8 mouse cellular contexts compared by ENCODE assay signal in genomic region chr12:80112071-80112660, GRCm38 (mm10). TPM values are rescaled to one million over a fixed set of nuclear protein-coding genes. Genes with fewer than 3 reads are reported as not detected.
A peak's percentile ranks its signal among the peaks of the same experiment; 100 is the strongest.
DNase-seq lines count a peak whose midpoint lies in the region; ATAC-seq and TF ChIP-seq lines count a peak whose summit lies in the region.

No protein-coding gene starts in this region.

- peak overlapping the region; percentile 99 for H3K27ac ChIP-seq in lung, embryonic 14.5 days (ENCODE audit: low read depth)
- peak overlapping the region; percentile 99 for H3K27ac ChIP-seq in embryonic facial prominence, embryonic 10.5 days (replicated peaks)
- H3K27ac ChIP-seq in hindbrain, embryonic 10.5 days = peak overlapping the region; percentile 98
- peak overlapping the region; percentile 98 for H3K27ac ChIP-seq in liver, embryonic 15.5 days (replicated peaks)
- H3K27ac ChIP-seq in stomach, embryonic 15.5 days = peak overlapping the region; percentile 95

- no peaks in the 10 kb centered on the region for H3K9me3 ChIP-seq in lung, embryonic 14.5 days (ENCODE audit: low read depth, low read length)
- H3K9me3 ChIP-seq in embryonic facial prominence, embryonic 10.5 days = no peaks in the 10 kb centered on the region
- H3K9me3 ChIP-seq in hindbrain, embryonic 10.5 days = no peaks in the 10 kb centered on the region
- H3K9me3 ChIP-seq in liver, embryonic 15.5 days (replicated peaks) = no peaks in the 10 kb centered on the region
- H3K9me3 ChIP-seq in stomach, embryonic 15.5 days = no peaks in the 10 kb centered on the region

- H3K4me2 ChIP-seq in lung, embryonic 14.5 days = peak overlapping the region; percentile 98
- peak overlapping the region; percentile 98 for H3K4me2 ChIP-seq in liver, embryonic 15.5 days
- H3K4me2 ChIP-seq in stomach, embryonic 15.5 days = peak overlapping the region; percentile 72; the same call in 1 of the 2 replicates

- peak overlapping the region; percentile 100 for H3K9ac ChIP-seq in lung, embryonic 14.5 days
- peak overlapping the region; percentile 88 for H3K9ac ChIP-seq in liver, embryonic 15.5 days
- peak overlapping the region; percentile 94 for H3K9ac ChIP-seq in stomach, embryonic 15.5 days

- peak; percentile 61 for DNase-seq in lung, embryonic 14.5 days
- no peak for DNase-seq in lung, adult 18-20 months
- peak; percentile 55 for DNase-seq in embryonic facial prominence, embryonic 10.5 days (ENCODE audit: low spot score)
- DNase-seq in hindbrain, embryonic 10.5 days (ENCODE audit: low spot score) = peak; percentile 43
- DNase-seq in cerebellum, postnatal 36 days = no peak

- peaks cover 40% of the 10 kb centered on the region for H3K36me3 ChIP-seq in lung, embryonic 14.5 days (ENCODE audit: insufficient read depth)
- peaks cover 38% of the 10 kb centered on the region for H3K36me3 ChIP-seq in embryonic facial prominence, embryonic 10.5 days (replicated peaks)
- peaks cover 38% of the 10 kb centered on the region for H3K36me3 ChIP-seq in hindbrain, embryonic 10.5 days
- peaks cover 26% of the 10 kb centered on the region for H3K36me3 ChIP-seq in liver, embryonic 15.5 days (replicated peaks)
- H3K36me3 ChIP-seq in stomach, embryonic 15.5 days = peaks cover 2% of the 10 kb centered on the region; the same call in 1 of the 2 replicates

- H3K4me1 ChIP-seq in lung, embryonic 14.5 days (ENCODE audit: insufficient read depth) = peaks cover 4% of the 10 kb centered on the region; the same call in 1 of the 2 replicates
- H3K4me1 ChIP-seq in embryonic facial prominence, embryonic 10.5 days = peaks cover 46% of the 10 kb centered on the region
- H3K4me1 ChIP-seq in hindbrain, embryonic 10.5 days (replicated peaks) = peaks cover 64% of the 10 kb centered on the region
- peaks cover 66% of the 10 kb centered on the region for H3K4me1 ChIP-seq in liver, embryonic 15.5 days (replicated peaks)
- H3K4me1 ChIP-seq in stomach, embryonic 15.5 days = peaks cover 8% of the 10 kb centered on the region; the same call in 1 of the 2 replicates

- no peak for ATAC-seq in lung, embryonic 14.5 days (ENCODE audit: insufficient read depth)
- no peak for ATAC-seq in liver, embryonic 15.5 days (ENCODE audit: insufficient read depth)
- ATAC-seq in stomach, embryonic 15.5 days (ENCODE audit: insufficient read depth, low FRiP score, low read depth) = no peak
- ATAC-seq in monocyte, adult 5-6 weeks (replicated peaks; ENCODE audit: insufficient number of reproducible peaks, low FRiP score, low TSS enrichment, poor library complexity, severe bottlenecking) = no peak

- no peaks in the 10 kb centered on the region for H3K27me3 ChIP-seq in lung, embryonic 14.5 days (ENCODE audit: insufficient read depth, low read length)
- H3K27me3 ChIP-seq in embryonic facial prominence, embryonic 10.5 days (replicated peaks; ENCODE audit: low read depth, poor library complexity, severe bottlenecking) = no peaks in the 10 kb centered on the region
- H3K27me3 ChIP-seq in hindbrain, embryonic 10.5 days (ENCODE audit: insufficient read depth, poor library complexity, severe bottlenecking) = no peaks in the 10 kb centered on the region
- H3K27me3 ChIP-seq in liver, embryonic 15.5 days = no peaks in the 10 kb centered on the region
- no peaks in the 10 kb centered on the region for H3K27me3 ChIP-seq in stomach, embryonic 15.5 days (replicated peaks)

- under 1% methylated on average over 26 of the region's 26 CpGs for WGBS in lung, embryonic 14.5 days
- under 1% methylated on average over 26 of the region's 26 CpGs for WGBS in embryonic facial prominence, embryonic 10.5 days
- under 1% methylated on average over 26 of the region's 26 CpGs for WGBS in hindbrain, embryonic 10.5 days
- under 1% methylated on average over 26 of the region's 26 CpGs for WGBS in liver, embryonic 15.5 days (ENCODE audit: insufficient replicate concordance)
- whole genome bisulfite sequencing in stomach, embryonic 15.5 days = under 1% methylated on average over 26 of the region's 26 CpGs

- no peak for TF ChIP-seq CTCF in lung, embryonic 14.5 days (IDR thresholded peaks at IDR 0.05; ENCODE audit: low read depth)

- H3K4me3 ChIP-seq in lung, embryonic 14.5 days (ENCODE audit: low read depth, low read length) = peak overlapping the region; percentile 96
- H3K4me3 ChIP-seq in embryonic facial prominence, embryonic 10.5 days = peak overlapping the region; percentile 86
- H3K4me3 ChIP-seq in hindbrain, embryonic 10.5 days = peak overlapping the region; percentile 90
- H3K4me3 ChIP-seq in liver, embryonic 15.5 days (replicated peaks) = peak overlapping the region; percentile 82
- peak overlapping the region; percentile 83 for H3K4me3 ChIP-seq in stomach, embryonic 15.5 days (replicated peaks)

RNA-seq across cellular contexts. Expression of gene Zfp36l1, which starts 0.6 kb away (rescaled TPM):
- 190 and 192 TPM in 2 replicates for polyA plus RNA-seq in lung, embryonic 14.5 days (2014; fragmentation: Nextera tagmentation; extraction: Ambion mirVana)
- 114 and 119 TPM in 2 replicates for polyA plus RNA-seq in embryonic facial prominence, embryonic 10.5 days (2016; fragmentation: Nextera tagmentation; extraction: Ambion mirVana)
- polyA plus RNA-seq in hindbrain, embryonic 10.5 days (2016; fragmentation: Nextera tagmentation; extraction: Ambion mirVana) = 106 and 117 TPM in 2 replicates
- polyA plus RNA-seq in liver, embryonic 15.5 days (2015; fragmentation: Nextera tagmentation; extraction: Ambion mirVana) = 23.7 and 24.5 TPM in 2 replicates
- polyA plus RNA-seq in stomach, embryonic 15.5 days (2015; fragmentation: Nextera tagmentation; extraction: Ambion mirVana) = 142 and 146 TPM in 2 replicates
- total RNA-seq in monocyte, adult 5-6 weeks (2017) = 42.9 to 74.7 TPM (median 44.7 TPM) in 3 replicates

Comparison
In these comparisons a context has a peak if more than half of its experiments do, and no peak if none do; other contexts are left out.
1. DNase-seq: peak in lung, embryonic 14.5 days (single experiment), embryonic facial prominence, embryonic 10.5 days (single experiment) and hindbrain, embryonic 10.5 days (single experiment); none in lung, adult 18-20 months (0 of 2) and cerebellum, postnatal 36 days (0 of 2).
2. Peak in every context shown above with its lines, with median percentiles within 50 percentile points of each other: H3K27ac ChIP-seq, H3K4me2 ChIP-seq, H3K4me3 ChIP-seq and H3K9ac ChIP-seq.